Mouse (Mus musculus) limb, embryonic 13.5 days (tissue): ENCODE data around the gene Galnt2. TPM values are rescaled to one million over a fixed set of nuclear protein-coding genes. Genes with fewer than 3 reads are reported as not detected.

Experiments used
- ATAC-seq: fragments of 200-750 bp; cut with Nextera tagmentation; 2 replicates; pipeline ENCODE4 v1.8.0; 2017; ENCODE audit warnings: low read depth, moderate number of reproducible peaks, moderate TSS enrichment; ENCODE audit not compliant: low FRiP score
- H3K27ac ChIP-seq: fragments of 300-500 bp; sonication (generic); 2 replicates; pipeline ENCODE4 v1.5.1; 2015; ENCODE audit warnings: inconsistent platforms, mild to moderate bottlenecking, moderate library complexity
- H3K27me3 ChIP-seq: fragments of 300-500 bp; sonication (generic); 2 replicates; pipeline ENCODE4 v1.6.1; 2015; ENCODE audit warnings: mild to moderate bottlenecking, inconsistent platforms
- H3K36me3 ChIP-seq: fragments of 300-500 bp; sonication (generic); 2 replicates; pipeline ENCODE4 v1.6.1; 2015; ENCODE audit warnings: inconsistent platforms, mild to moderate bottlenecking, moderate library complexity
- H3K4me1 ChIP-seq: fragments of 300-500 bp; sonication (generic); 2 replicates; pipeline ENCODE4 v1.6.1; 2015; ENCODE audit warnings: inconsistent platforms
- H3K4me2 ChIP-seq: fragments of 300-500 bp; sonication (generic); replicated peaks from 2 replicates; pipeline ENCODE4 v1.6.1; 2015; ENCODE audit warnings: inconsistent platforms, mild to moderate bottlenecking, moderate library complexity
- H3K4me3 ChIP-seq: fragments of 300-500 bp; sonication (generic); 2 replicates; pipeline ENCODE4 v1.5.1; 2015; ENCODE audit warnings: moderate library complexity, mild to moderate bottlenecking, inconsistent platforms
- H3K9ac ChIP-seq: fragments of 300-500 bp; sonication (generic); 2 replicates; pipeline ENCODE4 v1.6.1; 2015; ENCODE audit warnings: mild to moderate bottlenecking, inconsistent platforms
- H3K9me3 ChIP-seq: fragments of 300-500 bp; sonication (generic); 2 replicates; pipeline ENCODE4 v1.6.1; 2016; ENCODE audit warnings: inconsistent platforms
- WGBS: fragments of 180-500 bp; shearing (Covaris S2); methylation state at CpG from one replicate; pipeline ENCODE4 v1.1.7; 2015; 5-methylcytosine and 5-hydroxymethylcytosine counted together
- polyA plus RNA-seq: library from polyadenylated mRNA; unstranded; fragments of >200 nt; fragmentation: Nextera tagmentation; extraction: Ambion mirVana; gene quantifications from 2 replicates; pipeline ENCODE4 v1.2.1, GENCODE M21; 2015

Galnt2 gene
- polyA plus RNA-seq, 1 experiment from 2014 or later, result 48.0 TPM

DNA sequence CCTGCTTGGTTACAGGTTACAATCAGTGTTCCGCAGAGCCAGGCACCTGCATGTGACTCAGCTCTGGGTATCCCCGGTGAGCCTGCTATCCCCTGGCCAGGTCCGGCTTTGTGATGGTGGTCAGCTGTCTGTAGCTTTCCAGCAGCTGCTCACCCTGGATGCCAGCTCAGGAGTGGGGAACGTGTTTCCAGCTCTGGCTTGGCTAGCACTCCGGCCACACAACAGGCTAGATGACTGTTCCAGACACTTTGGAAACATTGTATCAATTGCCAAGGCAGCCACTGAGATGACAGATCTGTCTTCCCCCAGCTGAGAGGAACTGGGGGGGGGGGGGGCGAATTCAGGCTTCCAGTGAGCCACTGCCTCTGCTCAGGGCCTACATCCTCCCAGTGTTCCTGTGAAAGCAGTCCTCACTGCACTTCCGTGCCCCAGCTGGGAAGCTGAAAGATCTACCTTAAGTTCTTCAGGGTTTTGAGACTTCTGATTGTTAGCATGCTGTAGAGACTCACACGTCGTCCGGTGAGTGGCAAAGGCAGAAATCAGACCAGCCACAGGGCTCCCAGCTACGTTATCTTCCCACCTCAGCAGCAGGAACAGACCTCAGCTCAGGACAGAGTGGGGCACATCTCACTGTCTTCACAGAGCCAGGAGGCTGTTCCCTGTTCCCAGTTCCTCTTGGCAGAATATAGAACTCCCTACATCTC, 87.6 kb downstream of the Galnt2 start:
- ATAC-seq, result no peak
- H3K4me2 ChIP-seq, result no peak overlapping the region
- 77% methylated on average over 11 of the region's 11 CpGs for WGBS
- H3K27ac ChIP-seq, result no peak overlapping the region
- H3K9me3 ChIP-seq, result no peaks in the 10 kb centered on the region
- H3K27me3 ChIP-seq, result no peaks in the 10 kb centered on the region
- peaks cover 19% of the 10 kb centered on the region for H3K36me3 ChIP-seq
- H3K9ac ChIP-seq, result 0 out of 2 replicates have a peak overlapping the region, but pooled peaks have one; percentile 35
- no peak overlapping the region for H3K4me3 ChIP-seq
- peaks cover 40% of the 10 kb centered on the region for H3K4me1 ChIP-seq

- ATAC-seq, result no peak
- WGBS, result 88% methylated on average over 4 of the region's 4 CpGs
Measured at GRCm38 (mm10) chr8:124319316-124319652, 88.1 kb downstream of the Galnt2 start.

GRCm38 (mm10) chr8:124321227-124321840, 90.1 kb downstream of the Galnt2 start:
- peaks cover 42% of the 10 kb centered on the region for H3K36me3 ChIP-seq
- 65% methylated on average over 12 of the region's 12 CpGs for WGBS
- no peak overlapping the region for H3K4me3 ChIP-seq
- no peak overlapping the region for H3K27ac ChIP-seq
- H3K4me1 ChIP-seq, result peaks cover 25% of the 10 kb centered on the region
- no peaks in the 10 kb centered on the region for H3K9me3 ChIP-seq
- no peak overlapping the region for H3K9ac ChIP-seq
- H3K27me3 ChIP-seq, result no peaks in the 10 kb centered on the region
- no peak for ATAC-seq
- H3K4me2 ChIP-seq, result no peak overlapping the region

More at GRCm38 (mm10) chr8:124319316-124319652, 88.1 kb downstream of the Galnt2 start:
- Histone ChIP-seq H3K36me3 (peaks cover 23% of the 10 kb centered on the region), H3K4me3 (no peak overlapping the region), H3K4me1 (peaks cover 36% of the 10 kb centered on the region), H3K27me3 (no peaks in the 10 kb centered on the region), H3K27ac (no peak overlapping the region), H3K9ac (no peak overlapping the region), H3K9me3 (no peaks in the 10 kb centered on the region), H3K4me2 (no peak overlapping the region)

- WGBS, result 92% methylated on average over 14 of the region's 14 CpGs
- H3K36me3 ChIP-seq, result peaks cover 62% of the 10 kb centered on the region
- no peaks in the 10 kb centered on the region for H3K27me3 ChIP-seq
- no peak overlapping the region for H3K9ac ChIP-seq
- ATAC-seq, result no peak
- no peak overlapping the region for H3K27ac ChIP-seq
- peaks cover 12% of the 10 kb centered on the region for H3K4me1 ChIP-seq
- no peak overlapping the region for H3K4me3 ChIP-seq
- H3K9me3 ChIP-seq, result no peaks in the 10 kb centered on the region
- no peak overlapping the region for H3K4me2 ChIP-seq
Measured at GRCm38 (mm10) chr8:124323356-124323755, 92.2 kb downstream of the Galnt2 start.

GRCm38 (mm10) chr8:124328259-124328658, 97.1 kb downstream of the Galnt2 start:
- ATAC-seq, result no peak
- Histone ChIP-seq H3K9ac (no peak overlapping the region), H3K36me3 (peaks cover 92% of the 10 kb centered on the region), H3K27ac (no peak overlapping the region), H3K9me3 (no peaks in the 10 kb centered on the region), H3K4me2 (no peak overlapping the region), H3K4me1 (no peaks in the 10 kb centered on the region), H3K27me3 (no peaks in the 10 kb centered on the region), H3K4me3 (no peak overlapping the region)
- 84% methylated on average over 7 of the region's 7 CpGs for whole genome bisulfite sequencing

DNA sequence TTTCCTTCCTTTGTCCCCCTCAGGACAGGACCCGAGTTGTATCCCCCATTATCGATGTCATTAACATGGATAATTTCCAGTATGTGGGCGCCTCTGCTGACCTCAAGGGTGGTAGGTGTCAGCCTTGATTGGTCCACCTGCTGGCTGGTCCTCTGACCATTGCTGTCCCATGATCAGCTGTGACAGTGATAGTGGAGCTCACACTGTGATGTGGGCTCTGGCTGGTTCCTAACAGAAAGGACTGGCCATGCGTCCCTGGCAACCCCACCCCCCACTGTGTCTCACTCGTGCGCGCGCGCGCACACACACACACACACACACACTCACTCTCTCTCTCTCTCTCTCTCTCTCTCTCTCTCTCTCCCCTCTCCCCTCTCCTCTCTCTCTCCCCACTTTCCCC, 98.5 kb downstream of the Galnt2 start:
- Histone ChIP-seq H3K4me2 (no peak overlapping the region), H3K4me1 (no peaks in the 10 kb centered on the region), H3K9ac (no peak overlapping the region), H3K4me3 (no peak overlapping the region), H3K36me3 (peaks cover 92% of the 10 kb centered on the region), H3K27me3 (no peaks in the 10 kb centered on the region), H3K9me3 (no peaks in the 10 kb centered on the region), H3K27ac (no peak overlapping the region)
- ATAC-seq, result no peak
- 76% methylated on average over 10 of the region's 10 CpGs for WGBS

- no peak overlapping the region for H3K27ac ChIP-seq
- H3K36me3 ChIP-seq, result peaks cover 92% of the 10 kb centered on the region
- no peak overlapping the region for H3K4me2 ChIP-seq
- H3K4me3 ChIP-seq, result no peak overlapping the region
- no peak overlapping the region for H3K9ac ChIP-seq
- H3K9me3 ChIP-seq, result no peaks in the 10 kb centered on the region
- no peaks in the 10 kb centered on the region for H3K4me1 ChIP-seq
- 77% methylated on average over 2 of the region's 3 CpGs for WGBS
- H3K27me3 ChIP-seq, result no peaks in the 10 kb centered on the region
- ATAC-seq, result no peak
Measured at GRCm38 (mm10) chr8:124330433-124330832, 99.2 kb downstream of the Galnt2 start.

GRCm38 (mm10) chr8:124331094-124331493, 99.9 kb downstream of the Galnt2 start:
- Histone ChIP-seq H3K4me3 (no peak overlapping the region), H3K9ac (no peak overlapping the region), H3K4me1 (no peaks in the 10 kb centered on the region), H3K27me3 (no peaks in the 10 kb centered on the region), H3K27ac (no peak overlapping the region), H3K36me3 (peaks cover 92% of the 10 kb centered on the region), H3K9me3 (no peaks in the 10 kb centered on the region), H3K4me2 (no peak overlapping the region)
- no peak for ATAC-seq
- 94% methylated on average over 3 of the region's 3 CpGs for WGBS

- no peak for ATAC-seq
- Histone ChIP-seq H3K4me2 (no peak overlapping the region), H3K27ac (no peak overlapping the region), H3K27me3 (no peaks in the 10 kb centered on the region), H3K4me1 (no peaks in the 10 kb centered on the region), H3K4me3 (no peak overlapping the region), H3K9me3 (no peaks in the 10 kb centered on the region), H3K9ac (no peak overlapping the region), H3K36me3 (peaks cover 92% of the 10 kb centered on the region)
- 85% methylated on average over 11 of the region's 11 CpGs for WGBS
Measured at GRCm38 (mm10) chr8:124331706-124332105, 100.5 kb downstream of the Galnt2 start.

DNA sequence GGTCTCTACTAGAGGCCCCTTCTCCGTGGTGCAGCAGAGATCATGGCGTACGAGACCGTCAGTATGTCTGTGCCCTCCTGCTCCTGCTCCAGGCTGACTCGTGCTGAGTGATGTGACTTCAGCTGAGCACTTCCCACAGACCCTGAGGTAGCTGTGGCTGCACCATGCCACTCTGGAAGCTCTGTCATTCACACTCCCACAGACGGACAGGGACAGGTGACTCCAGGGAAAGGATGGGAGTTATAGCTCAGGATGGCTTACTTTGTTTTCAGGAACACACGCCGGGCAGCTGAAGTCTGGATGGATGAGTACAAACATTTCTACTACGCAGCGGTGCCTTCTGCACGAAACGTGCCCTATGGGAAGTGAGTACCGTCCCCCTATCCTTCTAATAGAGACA, 105.1 kb downstream of the Galnt2 start:
- H3K9ac ChIP-seq, result no peak overlapping the region
- ATAC-seq, result no peak
- 93% methylated on average over 13 of the region's 13 CpGs for WGBS
- no peak overlapping the region for H3K4me2 ChIP-seq
- H3K27me3 ChIP-seq, result no peaks in the 10 kb centered on the region
- peaks cover 97% of the 10 kb centered on the region for H3K36me3 ChIP-seq
- H3K27ac ChIP-seq, result no peak overlapping the region
- H3K4me3 ChIP-seq, result no peak overlapping the region
- no peaks in the 10 kb centered on the region for H3K9me3 ChIP-seq
- peaks cover 5% of the 10 kb centered on the region; the same call in 1 of the 2 replicates for H3K4me1 ChIP-seq

DNA sequence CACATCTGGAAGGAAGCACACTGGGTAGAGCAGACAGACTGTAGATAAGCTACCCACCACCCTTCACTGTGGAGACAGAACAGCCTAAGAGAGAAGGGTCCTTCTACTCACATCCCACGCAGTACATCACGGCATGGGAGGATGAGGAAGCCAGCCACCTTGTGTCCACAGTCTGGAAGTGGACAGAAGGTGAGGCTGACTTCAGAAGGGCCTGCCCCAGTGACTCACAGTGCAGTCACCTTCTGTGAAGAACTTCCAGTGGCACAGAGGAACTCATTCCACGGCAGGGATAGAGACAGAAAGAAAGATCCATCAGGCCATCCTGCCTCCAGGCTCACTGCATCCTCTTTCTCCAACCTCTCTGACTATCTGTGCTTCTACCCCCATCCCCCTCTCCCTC, 108.6 kb downstream of the Galnt2 start:
- H3K9me3 ChIP-seq, result no peaks in the 10 kb centered on the region
- no peak overlapping the region for H3K27ac ChIP-seq
- no peak overlapping the region for H3K4me2 ChIP-seq
- ATAC-seq, result no peak
- H3K9ac ChIP-seq, result no peak overlapping the region
- 93% methylated on average over 3 of the region's 3 CpGs for WGBS
- no peaks in the 10 kb centered on the region for H3K27me3 ChIP-seq
- H3K36me3 ChIP-seq, result peaks cover 99% of the 10 kb centered on the region
- H3K4me3 ChIP-seq, result no peak overlapping the region
- H3K4me1 ChIP-seq, result peaks cover 5% of the 10 kb centered on the region; the same call in 1 of the 2 replicates

DNA sequence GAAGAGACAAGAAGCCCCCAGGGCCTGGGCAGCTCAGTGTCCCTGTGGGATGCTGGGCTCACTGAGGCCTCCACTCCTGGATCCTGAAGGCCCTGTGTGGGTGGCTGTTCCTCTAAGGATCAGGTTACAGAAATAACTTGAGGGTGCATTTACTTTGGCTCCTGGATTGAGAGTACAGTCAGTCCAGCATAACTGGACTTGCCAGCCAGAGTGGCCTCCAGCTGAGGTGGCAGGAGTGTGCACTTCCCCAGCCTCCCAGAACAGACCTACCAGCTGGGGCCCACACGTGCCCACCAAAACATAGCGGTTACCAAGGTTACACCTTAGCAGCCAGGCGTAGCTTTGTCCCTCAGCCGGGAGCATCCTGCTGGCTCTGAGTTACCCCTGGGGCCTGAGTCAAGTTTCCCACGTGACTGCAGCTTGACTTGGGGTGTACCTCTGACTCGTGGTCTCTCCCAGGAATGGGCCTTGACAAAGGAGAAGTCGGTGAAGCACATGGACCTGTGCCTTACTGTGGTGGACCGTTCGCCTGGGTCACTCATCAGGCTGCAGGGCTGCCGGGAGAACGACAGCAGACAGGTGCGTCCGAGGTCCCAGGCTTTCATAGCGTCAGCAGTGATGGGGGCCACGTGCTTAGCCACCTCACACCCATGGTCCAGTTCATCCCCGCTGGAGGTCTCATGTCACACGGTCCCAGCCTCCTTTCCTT, 109.3 kb downstream of the Galnt2 start:
- Histone ChIP-seq H3K4me1 (peaks cover 5% of the 10 kb centered on the region; the same call in 1 of the 2 replicates), H3K9me3 (no peaks in the 10 kb centered on the region), H3K4me3 (no peak overlapping the region), H3K27me3 (no peaks in the 10 kb centered on the region), H3K27ac (no peak overlapping the region), H3K9ac (no peak overlapping the region), H3K36me3 (peaks cover 96% of the 10 kb centered on the region), H3K4me2 (no peak overlapping the region)
- 71% methylated on average over 17 of the region's 17 CpGs for WGBS
- no peak for ATAC-seq
